Mouse (Mus musculus) lung, postnatal 36 days (tissue): ENCODE data around the gene Mecom.
A peak's percentile ranks its signal among the peaks of the same experiment; 100 is the strongest.

Experiments
- DNase-seq: peaks from one replicate; pipeline ENCODE4 v3.0.0; 2022; ENCODE audit warnings: mixed read lengths

Mecom gene

DNA sequence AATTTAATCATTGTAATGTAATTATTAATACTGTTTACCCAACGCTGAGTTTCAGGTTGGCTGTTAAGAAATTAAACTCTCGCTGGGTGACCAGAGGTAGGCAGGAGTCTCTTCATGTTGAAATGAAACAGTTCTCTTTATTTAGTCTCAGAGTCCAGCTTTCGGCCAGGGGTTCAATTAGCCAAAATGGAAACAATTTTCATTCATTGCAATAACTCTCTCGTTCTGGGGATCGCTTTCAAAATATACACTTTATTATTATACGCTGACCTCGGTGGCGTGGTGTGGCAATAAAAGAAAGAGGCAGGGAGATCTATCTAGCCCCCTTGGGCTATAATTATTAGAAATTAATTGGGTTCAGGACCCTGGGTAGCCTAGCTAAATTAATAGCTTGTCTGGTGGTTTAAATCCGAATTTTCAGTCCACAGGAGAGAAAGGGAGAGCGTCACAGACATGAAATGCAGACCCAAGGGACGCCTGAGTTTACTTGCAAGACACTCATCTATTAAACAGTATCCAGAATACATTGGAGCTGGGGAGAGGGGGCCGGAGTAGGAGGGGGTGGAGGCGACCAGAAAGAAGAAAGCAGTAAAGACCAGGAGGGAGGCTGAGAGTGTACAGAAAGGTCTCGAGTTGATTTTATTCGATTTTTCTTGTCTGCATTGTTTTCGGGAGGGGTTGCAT lies 34.4 kb downstream of the Mecom start:
- no peak for DNase-seq

DNA sequence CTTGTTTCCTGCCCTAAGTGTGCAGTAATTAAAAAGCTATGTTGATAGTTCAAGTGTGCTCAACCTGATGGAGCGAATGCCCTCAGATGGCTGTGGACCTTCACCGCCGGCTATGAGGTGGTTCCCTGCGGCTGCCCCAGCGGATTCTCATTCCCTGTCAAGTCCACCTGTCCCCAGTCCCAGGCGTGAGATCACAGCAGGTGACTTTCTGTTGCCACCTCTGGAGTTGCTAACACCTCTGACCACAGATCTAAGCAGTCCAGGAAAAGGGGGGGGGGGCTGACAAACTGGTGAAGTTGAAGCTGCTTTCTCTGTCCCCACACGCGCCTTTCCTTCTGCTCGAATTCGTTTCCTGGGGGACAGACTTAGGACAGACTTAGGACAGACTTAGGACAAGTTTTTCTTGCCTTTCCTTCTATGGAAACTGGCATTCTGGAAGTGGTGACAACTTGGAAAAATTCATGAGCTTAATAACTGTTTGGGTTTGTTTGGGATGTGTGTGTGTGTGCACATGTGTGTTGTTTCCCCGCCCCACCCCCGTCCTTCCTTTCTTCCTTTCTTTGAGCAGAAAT lies 35.3 kb downstream of the Mecom start:
- DNase-seq: peak; percentile 31

DNA sequence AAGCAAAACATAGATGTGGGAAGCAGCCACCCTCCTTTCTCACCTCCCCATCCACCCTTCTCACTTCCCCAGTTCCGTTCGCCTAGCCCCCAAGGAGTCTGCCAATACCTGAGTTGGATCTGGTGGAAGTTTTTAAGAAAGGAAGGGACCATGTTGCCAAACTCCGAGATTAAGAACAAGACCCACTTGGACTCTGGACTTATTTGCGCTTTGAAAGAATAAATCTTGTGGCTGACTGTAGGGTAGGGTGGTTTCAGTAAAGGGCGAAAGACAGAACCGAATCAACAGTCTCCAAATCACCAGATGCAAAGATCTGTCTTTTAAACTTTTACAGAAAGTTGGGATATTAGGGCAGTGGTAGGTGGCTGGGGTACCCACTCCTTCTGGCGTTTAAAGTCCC lies 36.0 kb downstream of the Mecom start:
- no peak for DNase-seq

DNA sequence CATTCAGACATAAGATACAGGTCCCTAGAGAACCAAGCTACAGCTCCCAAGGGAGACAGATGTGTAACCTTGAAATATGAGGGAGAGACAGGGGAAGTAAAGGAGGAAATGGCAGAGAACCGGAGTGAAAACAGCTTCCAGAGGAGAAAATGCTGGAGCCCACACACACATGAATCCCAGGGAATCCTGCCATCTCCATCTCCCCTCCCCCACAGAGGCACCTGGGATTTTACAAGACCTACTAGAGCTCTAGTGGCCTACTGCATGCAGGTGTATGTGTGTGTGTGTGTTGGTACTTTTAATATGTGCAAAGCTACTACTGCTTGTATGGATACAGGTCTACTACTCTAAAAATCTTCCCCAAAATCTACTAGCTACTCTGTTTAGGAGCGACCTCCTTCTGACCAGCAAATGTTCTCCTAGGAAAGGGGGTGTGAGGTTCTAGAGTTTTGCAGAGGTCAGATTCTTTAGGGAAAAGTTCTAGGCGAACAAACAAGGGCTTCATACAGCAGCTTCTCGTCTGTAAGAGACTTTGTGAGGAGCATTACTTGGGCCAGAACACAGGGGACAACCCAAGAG lies 36.7 kb downstream of the Mecom start:
- peak; percentile 46 for DNase-seq

DNA sequence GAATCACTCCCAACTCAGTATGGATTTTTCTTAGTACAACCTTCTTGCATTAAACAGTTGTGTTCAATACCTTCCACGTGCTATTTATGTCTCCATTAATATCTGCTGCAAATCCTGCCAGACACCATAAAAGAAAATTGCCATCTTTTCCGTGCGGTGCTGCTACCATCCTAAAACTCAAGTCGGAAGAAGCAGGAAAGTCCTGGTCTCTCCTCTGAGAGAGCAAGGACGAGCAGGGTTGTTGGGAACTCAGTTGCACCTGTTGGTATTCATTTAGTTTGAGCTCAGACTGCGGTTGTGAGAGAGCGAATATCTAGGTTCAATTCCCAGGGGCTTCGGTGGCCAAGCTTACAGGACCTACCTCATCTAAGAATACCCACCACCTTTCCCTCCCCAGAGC lies 37.2 kb downstream of the Mecom start:
- no peak for DNase-seq

DNA sequence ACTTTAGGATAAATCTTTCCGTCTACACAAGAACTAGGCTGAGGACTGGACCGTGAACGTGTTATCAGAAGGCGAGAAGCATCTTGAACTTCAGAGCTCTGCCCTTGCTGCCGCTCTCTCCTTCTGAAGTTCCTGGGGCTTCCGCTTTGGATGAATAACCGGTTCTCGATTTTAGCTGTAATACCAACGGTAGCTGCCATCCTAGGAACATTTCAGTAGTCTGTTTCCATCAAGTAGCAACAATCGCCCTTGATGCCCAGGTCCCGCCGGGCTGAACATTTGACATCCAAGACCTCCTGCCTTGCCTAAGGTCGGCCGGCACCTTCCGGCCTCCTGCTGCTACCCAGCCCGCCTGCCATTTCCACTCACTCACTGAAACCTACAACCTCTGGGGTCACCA lies 37.7 kb downstream of the Mecom start:
- peak; percentile 22 for DNase-seq

DNA sequence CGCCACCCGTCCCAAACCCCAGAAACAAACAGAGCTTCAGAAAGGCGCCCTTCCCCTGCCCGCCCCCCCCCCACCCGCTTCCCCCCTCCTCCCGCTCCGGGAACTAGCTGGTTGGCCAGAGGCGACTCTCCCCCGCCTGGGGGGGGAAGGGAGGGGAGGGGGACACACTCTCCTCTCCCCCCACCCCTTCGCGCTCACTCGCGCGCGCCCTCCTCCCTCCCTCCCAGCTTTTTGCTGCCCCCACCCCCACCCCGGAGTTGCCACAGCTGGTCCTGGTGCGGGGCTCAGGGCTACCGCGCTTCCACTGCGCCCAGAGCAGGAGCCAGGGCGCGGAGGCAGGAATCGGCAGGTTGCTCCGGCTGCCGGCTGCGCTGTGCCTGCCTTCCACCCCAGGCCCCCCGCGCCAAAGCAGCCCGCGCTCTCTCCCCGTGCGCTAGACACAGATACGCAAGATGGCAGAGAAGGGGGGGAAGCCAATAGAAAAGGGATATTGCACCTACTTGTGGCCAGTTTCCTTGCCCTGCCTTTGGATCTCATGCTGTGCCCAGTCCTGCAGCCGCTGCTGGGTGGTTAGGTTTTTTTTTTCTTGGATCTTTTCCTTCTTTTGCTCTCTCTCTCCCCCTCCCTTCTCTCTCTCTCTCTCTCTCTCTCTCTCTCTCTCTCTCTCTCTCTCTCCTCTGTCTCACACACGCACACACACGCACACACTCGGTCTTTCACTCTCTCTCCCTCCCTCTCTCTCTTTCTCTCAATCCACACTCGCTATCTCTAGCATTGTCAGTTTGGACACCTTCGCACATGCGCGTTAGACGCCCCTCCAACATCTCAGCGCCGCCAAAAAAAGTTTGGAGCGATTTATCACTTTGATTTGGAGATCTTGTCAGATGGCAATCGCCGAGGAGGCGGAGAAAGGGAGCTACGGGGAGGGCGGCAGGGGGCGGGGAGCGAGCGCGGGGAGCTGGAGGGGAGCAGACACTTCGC lies 38.6 kb downstream of the Mecom start:
- peak; percentile 73 for DNase-seq

DNA sequence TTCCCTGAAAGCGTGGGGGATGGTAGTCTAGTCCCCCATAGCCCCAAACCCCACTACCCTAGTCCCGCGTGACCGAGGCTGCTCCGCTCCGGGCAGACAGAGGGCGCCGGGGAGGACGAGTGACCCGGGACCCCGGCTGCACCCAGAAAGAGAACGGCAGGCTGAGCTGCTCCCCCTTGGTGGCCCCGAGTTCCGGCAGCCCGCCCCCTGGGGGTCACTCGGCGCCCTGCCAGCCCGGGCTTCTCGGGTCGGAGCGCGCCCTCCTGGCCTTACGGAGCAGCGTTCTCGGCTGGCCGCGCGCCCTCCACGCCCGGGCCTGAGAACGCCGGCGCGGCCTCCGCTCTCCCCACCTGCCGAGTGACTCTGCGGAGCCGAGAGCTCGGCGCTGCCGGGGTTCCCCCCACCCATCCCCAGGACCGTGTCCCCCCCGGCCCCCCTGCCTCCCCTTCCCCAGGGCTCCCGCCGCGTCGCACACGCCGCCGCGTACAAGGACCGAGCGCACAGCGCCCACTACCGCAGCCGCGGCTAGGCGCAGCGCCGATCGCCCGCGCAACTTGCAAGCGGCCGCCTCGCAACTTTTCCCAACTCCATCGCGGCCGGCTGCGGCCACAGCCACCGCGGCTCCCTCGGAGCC lies 39.4 kb downstream of the Mecom start:
- DNase-seq: peak; percentile 81

DNA sequence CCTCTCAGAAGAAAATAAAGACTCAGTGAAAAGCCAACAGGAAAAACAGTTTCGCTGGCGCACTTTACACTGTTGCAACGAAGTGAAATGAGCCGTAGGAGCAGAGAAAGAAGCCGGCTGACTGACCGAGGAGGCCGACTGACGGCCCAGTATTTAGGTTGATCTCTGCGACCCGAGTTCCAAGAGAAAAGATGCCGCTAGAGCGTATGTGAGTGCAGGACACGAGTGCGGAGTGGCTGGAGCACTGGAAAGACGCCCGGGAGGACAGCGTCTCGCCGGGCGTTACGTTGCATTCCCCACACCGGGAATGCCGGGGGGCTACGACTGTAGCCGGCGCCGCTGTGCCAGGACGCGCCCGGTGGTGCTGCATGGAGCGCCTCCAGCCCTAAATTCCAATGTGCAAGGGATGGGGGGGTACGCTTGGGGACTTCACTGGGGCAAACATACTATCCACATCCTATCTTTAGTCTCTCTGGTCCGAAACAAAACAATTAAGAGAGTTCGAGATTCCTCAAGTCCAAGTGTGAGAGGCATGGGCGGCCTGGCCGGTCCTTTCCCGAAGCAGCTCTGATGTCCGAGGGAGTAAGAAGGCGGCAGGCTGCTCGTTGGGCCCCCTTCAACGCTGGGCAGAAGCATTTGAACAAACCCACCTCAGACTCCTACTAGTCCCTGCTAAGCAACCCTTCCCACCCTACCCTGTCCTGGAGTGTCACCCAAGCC lies 40.1 kb downstream of the Mecom start:
- peak; percentile 34 for DNase-seq

DNA sequence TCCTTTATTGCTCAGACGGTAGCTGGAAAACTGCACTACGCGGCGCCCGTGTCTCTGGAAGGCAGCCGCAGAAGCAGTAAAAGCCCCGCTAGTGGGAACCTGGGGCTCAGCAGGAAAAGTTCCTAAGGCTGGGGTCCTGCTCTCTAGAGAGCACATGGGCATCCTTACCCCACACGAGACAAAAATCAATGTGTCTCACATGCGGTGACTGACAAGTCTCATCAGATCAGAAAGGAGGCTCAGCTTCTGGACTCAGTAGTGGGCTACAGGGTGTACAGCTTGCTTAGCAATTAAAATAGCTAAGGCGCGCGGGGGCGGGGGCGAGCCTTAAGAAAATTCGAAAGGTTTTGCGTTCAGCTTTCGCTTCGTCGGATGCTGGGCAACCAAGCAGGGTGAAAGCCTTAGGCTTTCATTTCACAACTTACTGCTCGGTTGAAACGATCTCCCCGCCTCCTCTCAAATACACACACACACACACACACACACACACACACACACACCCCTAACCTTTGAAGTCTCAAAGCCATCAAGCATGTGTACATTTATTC lies 40.7 kb downstream of the Mecom start:
- DNase-seq: peak; percentile 70

DNA sequence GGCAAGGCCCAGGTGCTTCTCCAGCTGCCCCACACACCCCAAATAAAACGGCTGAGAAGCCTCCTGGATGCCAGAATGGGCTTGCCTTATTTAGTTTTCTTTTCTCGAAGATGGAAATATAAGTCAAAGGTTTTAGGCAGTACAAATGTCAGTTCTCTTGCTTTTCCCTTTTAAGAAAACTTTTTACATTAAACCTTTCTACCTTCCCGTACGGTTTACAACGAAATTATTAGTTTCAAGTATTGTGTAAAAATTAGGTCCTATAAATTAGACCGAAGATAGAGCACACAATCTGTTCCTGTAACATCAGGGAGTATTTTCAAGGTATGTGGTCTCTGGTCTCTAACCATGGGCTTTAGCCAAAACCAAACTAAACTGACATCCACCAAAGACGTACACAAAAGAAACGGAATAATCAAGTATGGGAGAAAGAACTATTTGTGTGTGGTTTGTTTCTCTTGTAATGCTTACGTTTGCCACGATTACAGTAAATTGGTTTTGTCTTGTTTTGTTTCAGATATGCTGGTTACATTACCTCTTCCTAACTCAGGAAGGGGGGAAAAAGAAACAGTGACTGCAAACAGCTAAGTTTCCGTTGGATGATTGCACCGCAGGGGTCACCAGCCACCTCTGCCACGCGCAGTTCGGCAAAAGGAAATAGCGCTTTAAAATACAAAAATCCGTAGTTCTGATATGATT lies 41.3 kb downstream of the Mecom start:
- DNase-seq: no peak

DNA sequence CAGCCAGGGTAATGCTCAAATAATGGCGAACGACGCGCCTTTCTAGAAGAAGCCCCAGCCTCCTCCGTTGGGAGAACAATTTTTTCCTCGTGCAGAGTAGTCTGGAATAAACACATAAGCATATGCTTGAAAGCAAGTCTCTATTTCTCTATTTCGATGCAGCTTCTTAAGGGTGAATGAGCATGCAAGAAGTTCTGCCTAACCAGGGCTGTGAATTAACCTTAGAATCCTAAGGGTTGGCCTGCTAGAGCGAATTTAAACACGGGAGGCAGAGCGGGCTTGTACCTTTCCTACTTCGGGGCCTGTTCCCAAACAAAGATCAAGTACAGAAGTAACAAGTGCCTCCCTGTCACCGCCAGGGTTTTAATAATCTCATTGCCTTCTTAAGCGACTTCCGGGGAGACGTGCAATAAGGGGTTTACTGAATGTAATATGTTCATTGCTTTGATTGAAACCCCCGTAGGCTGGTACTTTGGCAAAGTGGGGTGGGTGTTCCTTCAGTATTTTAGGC lies 42.0 kb downstream of the Mecom start:
- peak; percentile 54 for DNase-seq

DNA sequence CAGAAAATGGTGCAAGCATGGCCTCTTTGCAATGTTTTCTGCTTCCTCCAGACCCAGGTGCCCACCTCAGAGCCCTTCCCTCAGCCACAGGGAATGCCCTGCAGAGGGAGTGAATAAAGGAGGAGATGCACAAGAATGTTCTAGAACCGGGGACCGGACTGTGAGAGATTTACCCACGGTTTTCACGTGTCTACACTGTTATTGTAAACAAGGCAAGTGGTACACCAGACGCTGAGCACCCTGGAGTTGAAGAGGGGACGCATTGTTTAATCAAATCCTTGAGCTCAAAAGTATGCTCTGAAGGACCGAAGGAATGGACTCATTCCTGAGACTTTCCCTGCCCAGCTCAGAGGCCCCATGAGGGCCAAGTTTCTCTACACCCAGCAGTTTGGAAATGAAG lies 43.2 kb downstream of the Mecom start:
- peak; percentile 85 for DNase-seq

DNA sequence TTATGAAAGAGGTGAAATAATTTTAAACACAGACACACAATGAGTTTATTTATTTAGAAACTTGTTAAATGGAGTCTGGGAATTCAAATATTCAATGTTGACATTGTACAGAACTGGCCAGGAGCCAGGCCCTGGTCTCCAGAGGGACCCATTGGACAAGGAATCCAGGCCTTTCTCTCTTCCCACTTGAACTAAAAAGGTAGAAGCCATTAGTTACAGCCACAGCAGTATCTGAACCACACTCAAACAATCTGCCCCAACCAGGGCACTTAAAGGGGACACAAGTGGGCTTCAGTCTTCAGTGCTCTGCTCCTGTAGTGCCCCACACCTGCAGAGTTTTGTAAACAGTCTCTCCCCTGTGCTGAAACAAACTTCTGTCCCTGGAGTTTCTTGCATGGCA lies 44.0 kb downstream of the Mecom start:
- peak; percentile 78 for DNase-seq

DNA sequence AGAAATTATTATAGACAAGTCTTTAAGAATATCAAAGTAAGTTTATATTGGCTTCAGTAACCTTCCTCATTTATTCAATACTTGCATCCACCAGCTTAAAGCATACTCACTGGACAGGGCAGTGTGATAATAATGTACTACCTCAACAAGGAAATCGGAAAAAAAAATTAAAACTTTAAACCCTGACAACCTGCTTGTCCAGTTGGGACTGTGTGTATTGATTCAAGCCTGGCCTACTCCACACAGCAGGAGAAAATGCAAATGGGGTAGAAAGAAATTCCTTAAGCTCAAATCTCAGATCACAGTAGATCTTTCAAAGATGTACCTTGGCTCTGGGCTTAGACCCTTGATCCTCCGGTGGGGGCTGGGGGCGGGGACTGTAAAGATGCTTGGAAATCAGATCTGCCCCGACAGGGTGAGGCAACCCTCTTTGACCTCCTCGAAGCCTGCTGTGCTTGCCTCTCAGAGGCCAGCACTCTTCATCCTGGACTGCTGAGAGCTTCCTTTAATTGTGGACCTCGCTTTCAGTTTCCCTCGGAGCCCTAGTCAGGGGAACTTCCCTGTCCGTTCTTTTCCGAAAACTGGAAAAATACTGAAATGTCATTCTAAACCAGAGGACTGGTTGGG lies 49.5 kb downstream of the Mecom start:
- peak; percentile 49 for DNase-seq

DNA sequence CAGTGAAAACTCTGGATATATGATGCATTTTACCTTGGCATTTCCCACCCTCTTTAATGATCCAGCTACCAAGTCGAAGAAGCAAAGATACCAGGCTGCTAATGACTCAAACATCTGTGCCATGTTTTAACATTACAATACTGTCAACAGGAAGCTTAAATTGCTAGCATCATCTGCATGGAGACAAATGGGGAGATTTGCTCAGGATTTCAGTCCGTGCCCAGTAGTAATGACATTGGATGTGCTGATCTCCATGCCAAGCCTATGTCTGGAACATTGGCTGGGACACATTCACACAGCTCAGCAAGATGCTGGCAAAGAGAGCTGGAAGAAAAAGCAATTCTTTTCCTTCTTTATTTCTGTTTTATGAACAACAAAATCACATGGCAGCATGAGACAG lies 53.4 kb downstream of the Mecom start:
- no peak for DNase-seq

DNA sequence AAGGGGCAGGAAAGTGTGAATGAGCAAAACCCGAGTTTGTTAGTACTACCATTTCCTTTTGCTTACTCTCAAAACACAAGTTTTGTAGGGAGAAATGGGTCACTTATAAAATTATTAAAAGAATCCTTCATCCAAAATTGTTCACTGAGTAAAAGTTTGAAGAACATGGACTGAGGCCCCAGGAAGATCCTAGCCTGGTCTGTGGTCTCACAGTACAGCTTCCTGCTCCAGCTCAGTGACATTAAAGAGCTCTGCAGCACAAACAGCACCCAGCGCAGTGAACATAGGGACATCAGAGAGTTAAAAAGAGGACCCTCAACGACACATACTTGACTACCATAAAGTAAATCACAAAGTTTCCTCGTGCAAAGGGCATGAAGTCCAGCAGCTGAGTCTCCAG lies 59.0 kb downstream of the Mecom start:
- no peak for DNase-seq

DNA sequence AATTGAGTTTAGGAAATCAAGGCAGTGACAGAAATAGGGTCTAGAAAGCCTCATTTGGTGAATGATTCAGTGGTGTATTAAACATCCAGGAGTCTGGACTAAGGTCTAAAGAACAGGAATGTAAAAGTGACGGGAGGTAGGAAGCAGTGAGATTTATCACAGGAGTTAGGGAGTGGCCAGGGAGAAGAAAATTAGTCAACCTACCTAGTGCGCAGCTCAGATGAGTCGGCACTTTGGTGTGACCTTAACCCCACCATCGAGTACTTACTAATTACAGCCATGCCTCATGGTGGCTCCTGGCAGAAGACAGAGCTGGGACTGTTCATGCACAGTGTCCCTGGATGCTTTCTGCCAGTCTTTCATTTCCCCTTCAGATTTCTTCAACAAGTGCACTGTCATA lies 61.4 kb downstream of the Mecom start:
- no peak for DNase-seq

DNA sequence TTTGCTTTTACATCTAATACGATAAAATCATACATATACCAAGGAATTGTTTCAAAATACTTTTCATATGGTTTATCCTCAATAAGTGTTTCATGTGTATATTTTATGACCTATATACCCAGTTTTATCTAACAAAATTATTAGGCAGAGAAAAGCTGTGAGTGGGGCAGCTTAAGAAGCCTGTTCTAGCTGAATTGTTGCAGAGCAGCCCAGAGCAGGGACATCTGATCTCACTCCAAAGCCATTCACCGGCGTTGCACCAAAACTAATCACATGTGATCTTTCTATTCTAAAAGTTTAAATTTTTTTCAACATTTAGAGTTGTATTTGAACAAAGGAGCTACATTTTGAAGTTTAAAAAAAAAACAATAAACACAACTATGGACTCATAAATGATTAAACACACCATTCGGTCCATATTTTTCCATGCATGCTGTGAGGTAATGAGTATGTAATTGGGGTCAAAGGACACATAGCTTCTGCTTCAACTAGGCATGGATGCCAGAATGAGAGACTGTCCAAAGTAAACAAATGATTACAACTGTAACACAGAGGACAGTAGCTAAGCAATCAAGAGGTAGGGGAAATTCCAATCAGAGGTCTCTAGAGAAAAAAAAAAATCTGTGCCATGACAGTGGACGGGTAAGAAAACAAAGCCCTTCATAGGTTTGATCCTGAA lies 64.7 kb downstream of the Mecom start:
- no peak for DNase-seq

DNA sequence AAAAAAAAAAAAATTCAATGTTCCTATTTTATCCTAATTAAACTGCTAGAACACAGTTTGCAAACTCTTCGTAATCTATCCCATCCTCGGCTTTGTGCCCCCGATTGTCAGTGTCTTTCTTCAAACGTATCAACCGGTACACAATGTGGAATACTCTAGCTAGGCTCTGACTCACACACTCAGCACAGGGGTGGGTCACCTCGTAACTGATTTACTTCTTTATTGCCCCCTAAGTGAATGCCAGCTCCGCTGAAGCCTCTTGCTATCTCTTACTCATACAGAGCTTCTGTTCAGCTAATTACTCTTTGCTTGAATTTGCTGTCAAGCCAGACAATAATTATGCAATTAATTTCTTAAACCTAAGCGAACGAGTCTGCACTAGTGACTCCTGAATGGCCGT lies 66.1 kb downstream of the Mecom start:
- no peak for DNase-seq
